Mouse (Mus musculus) mesoderm, embryonic 11.5 days (tissue): ENCODE data around the gene Msmp.
A peak's percentile ranks its signal among the peaks of the same experiment; 100 is the strongest.
"Not testable (repeated sequence)": the region's sequence is repeated elsewhere in the genome, so short reads cannot be mapped to it uniquely, and the experiment has no call there.

ENCODE experiments used
- DNase-seq: peaks from one replicate; pipeline ENCODE4 v3.0.0-alpha.2; 2012; ENCODE audit warnings: low read depth, low spot score

Gene Msmp

GRCm38 (mm10) chr4:43561997-43562768 is 22.1 kb downstream of the Msmp start, which contains the start of the genes Creb3 and Tln1:
Gene Creb3 (plus strand): TSS chr4:43562332.
Gene Tln1 (minus strand): TSS chr4:43562691.
- peak; percentile 95 for DNase-seq

DNA sequence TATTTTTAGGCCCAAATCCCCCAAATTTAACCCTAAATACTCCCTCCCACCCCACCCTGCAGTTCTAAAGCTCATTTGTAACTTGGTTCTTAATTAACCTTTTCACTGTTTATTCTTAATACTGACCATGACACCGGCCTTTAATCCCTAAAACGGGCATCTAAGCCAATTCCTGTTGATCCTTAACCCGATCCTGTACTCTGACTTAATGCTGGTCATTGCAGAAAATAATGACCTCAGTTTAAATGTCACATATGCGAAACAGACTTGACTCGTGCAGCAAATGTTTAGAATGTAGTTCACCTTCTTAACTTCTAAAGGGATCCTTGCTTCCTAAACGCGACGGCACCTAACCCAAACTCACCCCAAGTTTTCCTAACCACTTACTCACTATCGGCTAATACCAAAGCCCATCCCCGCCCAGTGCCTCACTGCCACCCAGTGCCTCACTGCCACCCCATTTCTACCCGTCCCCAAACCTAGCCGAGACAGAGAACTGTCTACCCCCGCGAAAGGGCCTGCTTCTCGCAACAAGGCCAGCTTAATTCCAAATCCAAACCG is 22.8 kb downstream of the Msmp start:
- no peak for DNase-seq

DNA sequence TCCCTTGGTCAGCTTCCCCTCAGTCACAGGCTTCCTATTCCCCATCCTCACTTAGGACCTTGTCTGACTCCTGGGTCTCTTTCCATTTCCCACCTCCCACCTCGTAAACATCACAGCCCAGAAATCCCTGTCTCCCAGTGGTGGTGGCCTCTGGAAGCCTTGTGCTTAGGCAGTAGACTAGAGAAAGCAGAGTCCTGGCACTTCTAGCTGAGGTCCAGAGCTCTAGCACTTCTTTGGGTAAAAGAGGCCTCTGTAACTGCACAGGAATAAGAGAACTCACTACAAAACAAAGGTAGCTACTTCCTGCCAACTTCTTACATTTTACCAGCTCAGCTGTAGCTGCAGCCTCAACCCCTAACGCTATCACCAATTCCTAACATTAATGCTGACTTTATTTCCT is 23.3 kb downstream of the Msmp start:
- no peak for DNase-seq

DNA sequence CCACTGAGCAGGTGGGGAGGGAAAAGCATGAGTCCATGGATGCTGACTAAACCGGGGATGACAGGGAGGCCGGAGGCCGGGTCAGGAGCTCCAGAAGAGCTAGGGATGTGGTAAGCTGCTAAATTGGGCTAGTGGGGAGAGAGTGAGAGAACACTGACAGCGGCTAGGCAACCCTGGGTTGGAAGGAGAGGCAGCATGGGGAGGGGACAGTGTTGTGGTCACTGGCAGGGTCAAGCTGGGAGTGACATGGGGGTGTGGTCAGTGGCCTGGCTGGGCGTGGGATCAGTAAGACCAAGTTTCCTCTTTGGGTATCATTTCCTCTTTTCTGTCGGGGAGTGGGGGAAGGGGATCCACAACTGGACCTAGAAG is 24.1 kb downstream of the Msmp start:
- no peak for DNase-seq

DNA sequence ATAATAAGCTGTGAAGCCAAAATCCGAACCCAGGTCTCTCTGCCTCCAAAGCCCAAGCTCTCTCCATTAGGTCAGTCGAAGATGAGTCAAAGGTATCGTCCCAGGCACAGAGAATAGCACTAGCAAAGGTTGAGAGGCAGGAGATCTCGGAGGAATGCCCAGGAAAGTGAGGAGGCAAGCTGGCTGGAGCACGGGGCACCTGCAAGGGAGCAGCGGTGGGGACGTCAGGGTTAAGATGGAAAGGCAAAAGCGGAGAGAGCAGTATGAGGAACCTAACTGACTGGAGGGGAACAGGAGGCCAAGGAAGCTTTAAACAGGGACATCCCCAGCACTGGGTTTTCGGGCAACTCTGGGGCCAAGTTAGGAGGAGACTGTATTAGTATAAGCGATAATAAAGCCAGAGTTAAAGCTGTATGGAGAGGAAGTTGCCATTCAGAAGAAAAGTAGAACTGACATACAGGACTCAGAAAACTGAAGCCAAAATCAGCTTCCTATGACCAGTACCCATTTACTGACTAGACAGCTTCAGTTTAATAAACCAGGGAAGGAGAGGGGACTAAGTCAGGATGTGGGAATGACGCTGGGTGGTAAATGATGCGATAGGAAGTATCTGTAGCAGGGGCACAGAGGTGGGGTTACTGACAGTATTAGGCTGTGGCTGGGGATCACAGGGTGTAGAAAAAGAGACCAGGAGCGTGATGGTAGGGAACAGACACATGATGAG is 24.6 kb downstream of the Msmp start:
- no peak for DNase-seq

DNA sequence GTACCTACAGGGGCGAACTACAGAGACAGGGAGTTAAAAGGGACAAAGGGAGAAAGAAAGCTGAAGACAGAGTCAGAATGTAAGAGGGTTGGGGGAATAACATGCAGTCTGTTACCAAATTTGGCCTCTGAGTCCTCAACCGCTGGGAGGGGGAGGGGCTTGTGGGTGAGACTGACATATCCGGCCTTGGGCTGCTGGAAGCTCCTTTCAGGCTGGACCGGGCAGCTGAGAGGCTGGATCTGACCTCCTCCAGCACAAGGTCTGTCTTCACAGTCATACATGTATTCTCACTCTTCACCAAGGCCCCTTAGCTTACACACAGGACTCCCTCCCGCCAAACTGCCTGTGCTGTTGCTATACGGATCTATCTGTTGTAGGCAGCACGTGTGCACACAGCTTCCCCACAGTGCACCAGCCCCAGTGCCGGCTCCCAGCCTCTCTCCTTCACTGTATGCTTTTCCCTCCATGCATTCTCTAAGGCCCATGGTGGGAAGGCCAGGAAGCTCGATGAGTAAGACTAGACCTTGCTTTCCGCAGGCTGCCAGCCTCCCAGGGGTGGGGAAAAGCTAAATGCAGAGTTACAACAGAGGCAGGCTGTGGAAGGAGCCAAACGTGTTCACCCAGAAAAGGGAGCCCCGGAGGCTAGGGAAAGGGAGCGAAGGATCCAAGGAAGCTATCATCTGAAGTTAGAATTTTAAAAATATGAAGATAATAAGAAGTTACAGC is 25.5 kb downstream of the Msmp start:
- peak; percentile 66 for DNase-seq

- DNase-seq: peak; percentile 79
Measured at GRCm38 (mm10) chr4:43558028-43558630, 26.2 kb downstream of the Msmp start.

GRCm38 (mm10) chr4:43555926-43556325 is 28.4 kb downstream of the Msmp start:
- DNase-seq: no peak

GRCm38 (mm10) chr4:43553891-43554290 is 30.4 kb downstream of the Msmp start:
- DNase-seq: no peak

DNA sequence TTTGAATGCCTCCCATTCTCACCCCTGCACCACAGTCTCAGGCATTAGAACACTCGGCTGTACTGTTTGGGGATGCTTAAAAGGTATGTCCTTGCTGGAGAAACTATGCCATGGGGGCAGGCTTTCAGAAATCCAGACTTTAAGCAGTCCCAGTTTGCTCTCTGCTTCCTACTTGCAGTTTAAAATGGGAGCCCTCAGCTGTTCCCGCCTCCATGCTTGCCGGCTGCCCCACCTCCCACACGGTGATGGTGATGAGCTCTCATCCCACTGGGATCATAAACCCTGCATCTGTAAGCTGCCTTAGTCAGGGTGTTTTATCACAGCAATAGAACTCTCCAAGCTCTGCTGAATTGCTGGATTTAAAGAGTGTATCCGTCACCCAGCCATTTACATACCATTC is 31.9 kb downstream of the Msmp start:
- no peak for DNase-seq

GRCm38 (mm10) chr4:43551854-43552253 is 32.4 kb downstream of the Msmp start:
- not testable (repeated sequence) for DNase-seq

DNA sequence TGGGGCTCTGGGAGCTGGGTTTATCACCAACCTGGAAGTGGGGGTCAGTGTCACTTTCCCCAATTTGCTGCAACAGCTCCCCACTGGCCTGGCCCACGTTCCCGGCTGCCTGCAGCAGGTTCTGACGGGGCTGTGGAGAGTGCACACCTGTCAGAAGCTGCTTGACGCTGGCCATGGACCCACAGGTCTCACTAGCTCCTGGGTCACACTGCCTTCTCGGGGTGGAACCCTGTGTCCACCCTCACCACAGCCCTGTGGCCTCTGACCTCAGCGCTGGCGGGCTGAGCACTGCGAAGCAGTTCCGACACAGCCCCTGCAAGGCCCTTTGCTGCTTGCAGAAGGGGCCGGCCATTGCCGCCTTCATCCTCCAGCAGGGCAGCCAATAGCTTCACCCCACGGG is 35.2 kb downstream of the Msmp start:
- no peak for DNase-seq

DNA sequence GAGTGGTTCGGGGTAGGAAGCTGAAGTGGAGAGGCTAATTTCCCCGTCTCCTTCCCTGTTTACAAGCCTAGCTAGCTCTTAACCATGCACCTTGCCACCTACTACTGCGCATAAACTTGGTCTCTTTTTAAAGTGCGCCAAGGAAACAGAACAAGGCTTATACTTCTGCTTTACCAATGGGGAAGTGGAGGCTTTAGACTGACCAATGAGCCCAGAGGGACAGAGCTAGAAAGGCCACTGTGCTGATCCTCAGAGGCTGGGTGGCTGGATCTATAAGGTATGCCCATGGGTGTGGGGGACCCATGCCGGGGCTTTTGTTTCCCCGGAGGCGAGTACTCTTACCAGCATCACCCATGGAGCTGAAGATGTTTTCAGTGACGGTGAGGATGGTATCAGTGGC is 37.1 kb downstream of the Msmp start:
- DNase-seq: no peak

- no peak for DNase-seq
Measured at GRCm38 (mm10) chr4:43546375-43547047, 37.8 kb downstream of the Msmp start.

DNA sequence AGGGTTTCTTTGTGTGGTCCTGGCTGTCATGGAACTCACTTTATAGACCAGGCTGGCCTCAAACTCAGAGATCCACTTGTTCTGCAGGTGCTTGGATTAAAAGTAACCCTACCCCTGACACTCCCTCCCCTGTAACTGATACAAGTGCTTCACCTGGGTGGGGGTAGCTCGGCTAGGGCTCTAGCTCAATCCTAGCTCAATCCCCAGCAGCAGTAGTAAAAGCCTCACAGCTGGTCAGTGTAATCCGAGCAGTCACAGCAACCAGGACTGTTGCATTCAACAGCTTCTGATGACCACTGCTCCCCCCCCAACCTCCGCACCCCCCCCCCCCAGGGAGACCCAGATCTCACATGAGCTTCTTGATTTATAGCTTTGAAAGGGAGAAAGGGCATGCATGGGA is 42.2 kb downstream of the Msmp start:
- no peak for DNase-seq

GRCm38 (mm10) chr4:43536031-43536430 is 48.3 kb downstream of the Msmp start:
- no peak for DNase-seq

- no peak for DNase-seq
Measured at GRCm38 (mm10) chr4:43535628-43536027, 48.7 kb downstream of the Msmp start.

GRCm38 (mm10) chr4:43533270-43533669 is 51.0 kb downstream of the Msmp start:
- no peak for DNase-seq
